Mouse (Mus musculus): ENCODE data around the gene Mt4.

DNA sequence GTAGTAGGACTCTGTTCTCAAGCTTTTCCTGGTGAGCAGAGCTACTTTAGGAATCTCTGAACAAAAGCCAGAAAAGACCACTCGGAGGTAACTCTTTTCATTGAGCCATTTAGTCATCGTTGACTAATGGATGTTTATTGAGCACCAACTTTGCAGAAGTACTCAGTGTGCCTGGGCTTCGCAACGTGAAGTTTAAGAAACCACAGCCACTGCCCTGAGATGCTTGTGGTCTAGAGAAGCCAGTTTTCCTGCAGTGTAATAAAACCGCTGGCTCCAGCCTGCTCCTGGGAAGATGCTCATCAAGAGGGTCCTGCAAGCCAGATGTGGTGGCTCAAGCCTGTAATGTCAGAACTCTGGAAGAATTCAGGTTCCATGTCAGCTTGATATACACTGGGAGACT, 4.9 kb upstream of the Mt4 start:
- TF ChIP-seq POLR2A (IDR thresholded peaks at IDR 0.05; ENCODE audit: low read depth, low read length) (no peak), CTCF (IDR thresholded peaks at IDR 0.05; ENCODE audit: borderline replicate concordance, insufficient read depth, low read length) (no peak)
